Mouse (Mus musculus) left cerebral cortex, adult 18-20 months (tissue): ENCODE measurements around the gene Elmod3. TPM values are rescaled to one million over a fixed set of nuclear protein-coding genes. Genes with fewer than 3 reads are reported as not detected.

ENCODE experiments used
- total RNA-seq, 2 experiments: library from RNA; stranded (reverse); gene quantifications; 2 replicates each; pipeline ENCODE4 v1.2.3; 2021

The Elmod3 gene
- total RNA-seq, 2 experiments from 2014 or later, result 22.6 to 23.1 TPM

Other genes starting within 250 kb of the Elmod3 start
- gene Tmem150a, start 243.0 kb downstream of the Elmod3 start, total RNA-seq, result 10 to 100 TPM in 1 of 2 experiments, 1 to 10 TPM in 1; 6.8 to 11.0 TPM
- gene Rnf181, start 231.5 kb downstream of the Elmod3 start, total RNA-seq, result 10 to 100 TPM; 78.9 to 81.5 TPM
- gene Vamp5, start 217.9 kb downstream of the Elmod3 start, total RNA-seq, result 1 to 10 TPM; 6.1 to 7.0 TPM
- gene Vamp8, start 207.7 kb downstream of the Elmod3 start, total RNA-seq, result 10 to 100 TPM; 12.6 to 14.0 TPM
- 10 to 100 TPM; 21.7 to 24.4 TPM for gene Ggcx, start 184.1 kb downstream of the Elmod3 start, total RNA-seq
- gene Mat2a, start 158.9 kb downstream of the Elmod3 start, total RNA-seq, result 100 to 1,000 TPM; 172 to 199 TPM
- gene Sh2d6, start 76.7 kb downstream of the Elmod3 start, total RNA-seq, result under 1 TPM; 0.56 to 0.61 TPM
- 1 to 10 TPM; 1.8 to 4.2 TPM for gene Capg, start 54.0 kb downstream of the Elmod3 start, total RNA-seq
- gene Retsat, start 62 bp upstream of the Elmod3 start, total RNA-seq, result 10 to 100 TPM; 50.1 to 60.4 TPM
- 100 to 1,000 TPM in 1 of 2 experiments, 10 to 100 TPM in 1; 97.3 to 102 TPM for gene Tgoln1, start 18.6 kb upstream of the Elmod3 start, total RNA-seq
- 1 to 10 TPM; 3.0 to 3.4 TPM for gene Tcf7l1, start 190.8 kb upstream of the Elmod3 start, total RNA-seq